In genomic region chr5:30155821-30156629, GRCm38 (mm10) we compare ENCODE assay signal across 9 mouse cellular contexts. TPM values are rescaled to one million over a fixed set of nuclear protein-coding genes. Genes with fewer than 3 reads are reported as not detected.
A peak's percentile ranks its signal among the peaks of the same experiment; 100 is the strongest.
DNase-seq lines count a peak whose midpoint lies in the region; ATAC-seq and TF ChIP-seq lines count a peak whose summit lies in the region.
"Had no signal": no experiment of that assay in that cellular context is flagged by ENCODE, and none has a peak within 500 bp of the region (broad histone marks: within the 10 kb centered on the region; RNA-seq: fewer than 3 reads in every experiment).

No protein-coding gene starts in this region.

- no peak for TF ChIP-seq CTCF in hindbrain, postnatal 0 days (IDR thresholded peaks at IDR 0.05; ENCODE audit: low read depth)
- no peak for TF ChIP-seq CTCF in midbrain, postnatal 0 days (IDR thresholded peaks at IDR 0.05)

- H3K4me2 ChIP-seq in lung, embryonic 16.5 days (ENCODE audit: low read depth, low read length) = peak overlapping the region; percentile 81
- peak overlapping the region; percentile 76 for H3K4me2 ChIP-seq in hindbrain, postnatal 0 days (ENCODE audit: low read depth, low read length)
- peak overlapping the region; percentile 71 for H3K4me2 ChIP-seq in midbrain, postnatal 0 days (ENCODE audit: low read depth, low read length, poor library complexity, severe bottlenecking)

- H3K27ac ChIP-seq in lung, embryonic 16.5 days (ENCODE audit: low read length) = peak overlapping the region; percentile 92
- H3K27ac ChIP-seq in hindbrain, postnatal 0 days = peak overlapping the region; percentile 91
- H3K27ac ChIP-seq in midbrain, postnatal 0 days (ENCODE audit: low read depth, low read length) = peak overlapping the region; percentile 92

- H3K27me3 ChIP-seq in lung, embryonic 16.5 days (ENCODE audit: control insufficient read depth, insufficient read depth, low read depth, low read length) = no peaks in the 10 kb centered on the region
- no peaks in the 10 kb centered on the region for H3K27me3 ChIP-seq in hindbrain, postnatal 0 days (ENCODE audit: insufficient read depth, low read length)
- H3K27me3 ChIP-seq in midbrain, postnatal 0 days (ENCODE audit: insufficient read depth, low read length) = no peaks in the 10 kb centered on the region

- H3K4me1 ChIP-seq in lung, embryonic 16.5 days (replicated peaks; ENCODE audit: control insufficient read depth, insufficient read depth, low read length) = peaks cover 7% of the 10 kb centered on the region
- H3K4me1 ChIP-seq in hindbrain, postnatal 0 days (ENCODE audit: insufficient read depth, low read length) = 0 out of 2 replicates have a peak, but pooled peaks cover 2% of the 10 kb centered on the region
- H3K4me1 ChIP-seq in midbrain, postnatal 0 days (ENCODE audit: insufficient read depth, low read length) = peaks cover 5% of the 10 kb centered on the region; the same call in 1 of the 2 replicates

- 24% methylated on average over 13 of the region's 13 CpGs for WGBS in lung, embryonic 16.5 days
- 34% methylated on average over 13 of the region's 13 CpGs for WGBS in hindbrain, postnatal 0 days
- 34% methylated on average over 13 of the region's 13 CpGs for WGBS in midbrain, postnatal 0 days

- DNase-seq in lung, postnatal 25 days (ENCODE audit: low spot score) = no peak
- DNase-seq in c-Kit-positive CD71-negative TER-119-negative erythroid progenitor cells, embryonic 14.5 days (ENCODE audit: low read depth) = peak; percentile 22
- DNase-seq in hindbrain, postnatal 0 days (ENCODE audit: low spot score) = peak; percentile 45
- DNase-seq in midbrain, postnatal 0 days (ENCODE audit: low spot score) = no peak
- no peak for DNase-seq in left cerebral cortex, adult 9 months (ENCODE audit: low spot score in 2 of 2)
- no peak for DNase-seq in layer of hippocampus, adult 8-10 months (ENCODE audit: low spot score in 2 of 2)
- no peak for DNase-seq in frontal cortex, postnatal 10 days (ENCODE audit: low spot score in 2 of 2)

- no peak for ATAC-seq in lung, embryonic 16.5 days (ENCODE audit: low read depth)
- no peak for ATAC-seq in hindbrain, postnatal 0 days
- no peak for ATAC-seq in midbrain, postnatal 0 days (ENCODE audit: low FRiP score)

- H3K4me3 ChIP-seq in lung, embryonic 16.5 days (ENCODE audit: low read length) = peak overlapping the region; percentile 98
- peak overlapping the region; percentile 98 for H3K4me3 ChIP-seq in hindbrain, postnatal 0 days (ENCODE audit: low read length)
- H3K4me3 ChIP-seq in midbrain, postnatal 0 days (ENCODE audit: low read depth, low read length) = peak overlapping the region; percentile 71

- no peaks in the 10 kb centered on the region for H3K9me3 ChIP-seq in lung, embryonic 16.5 days (ENCODE audit: control insufficient read depth, low read length)
- no peaks in the 10 kb centered on the region for H3K9me3 ChIP-seq in hindbrain, postnatal 0 days (ENCODE audit: low read length)
- no peaks in the 10 kb centered on the region for H3K9me3 ChIP-seq in midbrain, postnatal 0 days (ENCODE audit: low read length)

- no peaks in the 10 kb centered on the region for H3K36me3 ChIP-seq in lung, embryonic 16.5 days (ENCODE audit: control insufficient read depth, insufficient read depth, low read length)
- no peaks in the 10 kb centered on the region for H3K36me3 ChIP-seq in hindbrain, postnatal 0 days (ENCODE audit: insufficient read depth, low read length)
- no peaks in the 10 kb centered on the region for H3K36me3 ChIP-seq in midbrain, postnatal 0 days (ENCODE audit: insufficient read depth, low read length)

- peak overlapping the region; percentile 97 for H3K9ac ChIP-seq in lung, embryonic 16.5 days (ENCODE audit: low read length)
- peak overlapping the region; percentile 82 for H3K9ac ChIP-seq in hindbrain, postnatal 0 days (replicated peaks; ENCODE audit: low read length)
- peak overlapping the region; percentile 75 for H3K9ac ChIP-seq in midbrain, postnatal 0 days (replicated peaks; ENCODE audit: low read length, poor library complexity, severe bottlenecking)

RNA-seq across cellular contexts. Expression of gene Hadhb, which starts 1.0 kb away (rescaled TPM):
- 128 and 133 TPM in 2 replicates for polyA plus RNA-seq in lung, embryonic 16.5 days (2015; fragmentation: Nextera tagmentation; extraction: Ambion mirVana)
- 56.8 and 68.3 TPM in 2 replicates for total RNA-seq in hindbrain, postnatal 0 days (2014; rRNA removed)
- polyA plus RNA-seq in hindbrain, postnatal 0 days (2015; fragmentation: Nextera tagmentation; extraction: Ambion mirVana) = 59.9 and 67.5 TPM in 2 replicates
- total RNA-seq in midbrain, postnatal 0 days (2014; rRNA removed) = 49.9 and 56.8 TPM in 2 replicates
- 41.1 and 47.0 TPM in 2 replicates for polyA plus RNA-seq in midbrain, postnatal 0 days (2015; fragmentation: Nextera tagmentation; extraction: Ambion mirVana)
- 100 to 1,000 TPM in 2 of 4 experiments, 10 to 100 TPM in 2; 85.7 to 106 (median 100) TPM for total RNA-seq in layer of hippocampus, adult 8-10 months (2022)

RNA-seq across cellular contexts. Expression of gene Hadha, which starts 1.1 kb away (rescaled TPM):
- 142 and 163 TPM in 2 replicates for polyA plus RNA-seq in lung, embryonic 16.5 days (2015; fragmentation: Nextera tagmentation; extraction: Ambion mirVana)
- 50.1 and 50.4 TPM in 2 replicates for total RNA-seq in hindbrain, postnatal 0 days (2014; rRNA removed)
- 68.0 and 79.1 TPM in 2 replicates for polyA plus RNA-seq in hindbrain, postnatal 0 days (2015; fragmentation: Nextera tagmentation; extraction: Ambion mirVana)
- 42.3 and 54.1 TPM in 2 replicates for total RNA-seq in midbrain, postnatal 0 days (2014; rRNA removed)
- polyA plus RNA-seq in midbrain, postnatal 0 days (2015; fragmentation: Nextera tagmentation; extraction: Ambion mirVana) = 58.7 and 59.8 TPM in 2 replicates
- total RNA-seq in layer of hippocampus, adult 8-10 months (2022) = 10 to 100 TPM; 73.3 to 81.8 (median 74.5) TPM

RNA-seq across cellular contexts. Expression of gene Adgrf3, which starts 49.5 kb away (rescaled TPM):
- 0.11 and 0.25 TPM in 2 replicates for polyA plus RNA-seq in lung, embryonic 16.5 days (2015; fragmentation: Nextera tagmentation; extraction: Ambion mirVana)
- 0.37 TPM in 1 of 2 replicates, not detected in the other for total RNA-seq in hindbrain, postnatal 0 days (2014; rRNA removed)
- polyA plus RNA-seq in hindbrain, postnatal 0 days (2015; fragmentation: Nextera tagmentation; extraction: Ambion mirVana) = not detected in 2 replicates
- 0.14 TPM in 1 of 2 replicates, not detected in the other for total RNA-seq in midbrain, postnatal 0 days (2014; rRNA removed)
- polyA plus RNA-seq in midbrain, postnatal 0 days (2015; fragmentation: Nextera tagmentation; extraction: Ambion mirVana) = not detected in 2 replicates
- total RNA-seq in layer of hippocampus, adult 8-10 months (2022) = not detected
- polyA plus RNA-seq: large intestine, adult 2 months had no signal

RNA-seq across cellular contexts. Expression of gene 3110082J24Rik, which starts 50.1 kb away (rescaled TPM):
- not detected in 2 replicates for polyA plus RNA-seq in lung, embryonic 16.5 days (2015; fragmentation: Nextera tagmentation; extraction: Ambion mirVana)
- 3.2 and 6.3 TPM in 2 replicates for total RNA-seq in hindbrain, postnatal 0 days (2014; rRNA removed)
- polyA plus RNA-seq in hindbrain, postnatal 0 days (2015; fragmentation: Nextera tagmentation; extraction: Ambion mirVana) = 4.3 and 4.9 TPM in 2 replicates
- total RNA-seq in midbrain, postnatal 0 days (2014; rRNA removed) = 3.3 and 4.3 TPM in 2 replicates
- polyA plus RNA-seq in midbrain, postnatal 0 days (2015; fragmentation: Nextera tagmentation; extraction: Ambion mirVana) = 2.6 and 3.8 TPM in 2 replicates
- total RNA-seq in layer of hippocampus, adult 8-10 months (2022) = 1 to 10 TPM; 2.0 to 3.2 (median 3.0) TPM
- polyA plus RNA-seq: large intestine, adult 2 months had no signal

RNA-seq across cellular contexts. Expression of gene Garem2, which starts 51.1 kb away (rescaled TPM):
- polyA plus RNA-seq in lung, embryonic 16.5 days (2015; fragmentation: Nextera tagmentation; extraction: Ambion mirVana) = 0.09 and 0.10 TPM in 2 replicates
- total RNA-seq in hindbrain, postnatal 0 days (2014; rRNA removed) = 26.7 and 26.9 TPM in 2 replicates
- polyA plus RNA-seq in hindbrain, postnatal 0 days (2015; fragmentation: Nextera tagmentation; extraction: Ambion mirVana) = 9.5 and 9.7 TPM in 2 replicates
- total RNA-seq in midbrain, postnatal 0 days (2014; rRNA removed) = 18.1 and 20.6 TPM in 2 replicates
- polyA plus RNA-seq in midbrain, postnatal 0 days (2015; fragmentation: Nextera tagmentation; extraction: Ambion mirVana) = 8.9 and 9.9 TPM in 2 replicates
- 10 to 100 TPM; 13.2 to 14.3 (median 13.7) TPM for total RNA-seq in layer of hippocampus, adult 8-10 months (2022)

Comparison
In these comparisons a context has a peak if more than half of its experiments do, and no peak if none do; other contexts are left out.
1. DNase-seq: peak in c-Kit-positive CD71-negative TER-119-negative erythroid progenitor cells, embryonic 14.5 days (single experiment) and hindbrain, postnatal 0 days (single experiment); none in lung, postnatal 25 days (single experiment), midbrain, postnatal 0 days (single experiment), left cerebral cortex, adult 9 months (0 of 2), layer of hippocampus, adult 8-10 months (0 of 2) and frontal cortex, postnatal 10 days (0 of 2).
2. Peak in every context shown above with its lines, with median percentiles within 50 percentile points of each other: H3K27ac ChIP-seq, H3K4me2 ChIP-seq, H3K4me3 ChIP-seq and H3K9ac ChIP-seq.